Mouse (Mus musculus): ENCODE results near the gene Arhgdib.

GRCm38 (mm10) chr6:136903885-136904470 is 37.7 kb downstream of the Arhgdib start:
- TF ChIP-seq POLR2A (IDR thresholded peaks at IDR 0.05; ENCODE audit: extremely low read depth, insufficient read depth, low read length) (no peak), CTCF (IDR thresholded peaks at IDR 0.05; ENCODE audit: extremely low read depth, insufficient read depth, low read length) (no peak)
